Mouse (Mus musculus) stomach, embryonic 14.5 days (tissue): ENCODE data around the gene Dcst1. TPM values are rescaled to one million over a fixed set of nuclear protein-coding genes. Genes with fewer than 3 reads are reported as not detected.

Source experiments
- ATAC-seq: fragments of 200-750 bp; cut with Nextera tagmentation; 2 replicates; pipeline ENCODE4 v1.8.0; 2017; ENCODE audit warnings: low read depth, moderate TSS enrichment; ENCODE audit not compliant: insufficient number of reproducible peaks, insufficient read depth, low FRiP score
- H3K27ac ChIP-seq: fragments of 300-500 bp; sonication (generic); 2 replicates; pipeline ENCODE4 v1.5.1; 2014; ENCODE audit warnings: mild to moderate bottlenecking, low read length, moderate library complexity, mixed read lengths
- H3K27me3 ChIP-seq: fragments of 300-500 bp; sonication (generic); 2 replicates; pipeline ENCODE4 v1.6.1; 2014; ENCODE audit warnings: low read length, control low read depth, mixed read lengths; ENCODE audit not compliant: control insufficient read depth, insufficient read depth
- H3K36me3 ChIP-seq: fragments of 300-500 bp; sonication (generic); 2 replicates; pipeline ENCODE4 v1.6.1; 2014; ENCODE audit warnings: mild to moderate bottlenecking, control low read depth, low read length, moderate library complexity, mixed read lengths; ENCODE audit not compliant: control insufficient read depth, insufficient read depth
- H3K4me1 ChIP-seq: fragments of 300-500 bp; sonication (generic); 2 replicates; pipeline ENCODE4 v1.6.1; 2014; ENCODE audit warnings: low read length, control low read depth, mixed read lengths; ENCODE audit not compliant: control insufficient read depth, insufficient read depth
- H3K4me2 ChIP-seq: fragments of 300-500 bp; sonication (generic); replicated peaks from 2 replicates; pipeline ENCODE4 v1.6.1; 2014; ENCODE audit warnings: low read depth, low read length, control low read depth
- H3K4me3 ChIP-seq: fragments of 300-500 bp; sonication (generic); 2 replicates; pipeline ENCODE4 v1.5.1; 2014; ENCODE audit warnings: low read depth, low read length, control low read depth
- H3K9ac ChIP-seq: fragments of 300-500 bp; sonication (generic); replicated peaks from 2 replicates; pipeline ENCODE4 v1.6.1; 2014; ENCODE audit warnings: low read depth, mild to moderate bottlenecking, control low read depth, low read length, moderate library complexity, mixed read lengths
- H3K9me3 ChIP-seq: fragments of 300-500 bp; sonication (generic); 2 replicates; pipeline ENCODE4 v1.6.1; 2016; ENCODE audit warnings: low read depth, low read length, control low read depth; ENCODE audit not compliant: control insufficient read depth
- WGBS: fragments of 180-500 bp; shearing (Covaris S2); extraction: QIAGEN DNeasy Blood & Tissue Kit; methylation state at CpG from one replicate; pipeline ENCODE4 v1.1.7; 2014; 5-methylcytosine and 5-hydroxymethylcytosine counted together
- polyA plus RNA-seq: library from polyadenylated mRNA; unstranded; fragments of >200 nt; fragmentation: Nextera tagmentation; extraction: Ambion mirVana; gene quantifications from 2 replicates; pipeline ENCODE4 v1.2.1, GENCODE M21; 2014

The Dcst1 gene
- polyA plus RNA-seq, 1 experiment from 2014 or later, result 0.55 TPM

- Histone ChIP-seq H3K4me2 (peak overlapping the region; percentile 97), H3K27ac (peak overlapping the region; percentile 66), H3K36me3 (no peaks in the 10 kb centered on the region), H3K4me1 (peaks cover 43% of the 10 kb centered on the region), H3K27me3 (no peaks in the 10 kb centered on the region), H3K9ac (peak overlapping the region; percentile 58), H3K4me3 (peak overlapping the region; percentile 54), H3K9me3 (no peaks in the 10 kb centered on the region)
- WGBS, result under 1% methylated on average over 56 of the region's 56 CpGs
- no peak for ATAC-seq
Observed at GRCm38 (mm10) chr3:89391663-89392511, 26.8 kb upstream of the Dcst1 start.

- Histone ChIP-seq H3K36me3 (no peaks in the 10 kb centered on the region), H3K27me3 (no peaks in the 10 kb centered on the region), H3K27ac (peak overlapping the region; percentile 66; the same call in 1 of the 2 replicates), H3K4me2 (peak overlapping the region; percentile 97), H3K9ac (peak overlapping the region; percentile 58; the same call in 1 of the 2 replicates), H3K4me1 (peaks cover 42% of the 10 kb centered on the region), H3K9me3 (no peaks in the 10 kb centered on the region), H3K4me3 (peak overlapping the region; percentile 54)
- ATAC-seq, result no peak
- 12% methylated on average over 19 of the region's 19 CpGs for WGBS
Observed at GRCm38 (mm10) chr3:89390699-89391662, 25.9 kb upstream of the Dcst1 start.

- Histone ChIP-seq H3K4me1 (peaks cover 40% of the 10 kb centered on the region), H3K27me3 (no peaks in the 10 kb centered on the region), H3K4me3 (no peak overlapping the region), H3K27ac (peak overlapping the region; percentile 66; the same call in 1 of the 2 replicates), H3K9me3 (no peaks in the 10 kb centered on the region), H3K36me3 (no peaks in the 10 kb centered on the region), H3K9ac (no peak overlapping the region), H3K4me2 (peak overlapping the region; percentile 97)
- ATAC-seq, result no peak
- WGBS, result 23% methylated on average over 2 of the region's 5 CpGs
Observed at GRCm38 (mm10) chr3:89390111-89390515, 25.1 kb upstream of the Dcst1 start.

- no peaks in the 10 kb centered on the region for H3K36me3 ChIP-seq
- H3K27me3 ChIP-seq, result no peaks in the 10 kb centered on the region
- ATAC-seq, result no peak
- H3K4me3 ChIP-seq, result no peak overlapping the region
- peaks cover 46% of the 10 kb centered on the region for H3K4me1 ChIP-seq
- H3K4me2 ChIP-seq, result no peak overlapping the region
- H3K27ac ChIP-seq, result no peak overlapping the region
- no peaks in the 10 kb centered on the region for H3K9me3 ChIP-seq
- 47% methylated on average over 6 of the region's 6 CpGs for WGBS
- H3K9ac ChIP-seq, result no peak overlapping the region
Observed at GRCm38 (mm10) chr3:89388901-89389740, 24.1 kb upstream of the Dcst1 start.

- ATAC-seq, result no peak
- peaks cover 46% of the 10 kb centered on the region for H3K4me1 ChIP-seq
- no peaks in the 10 kb centered on the region for H3K27me3 ChIP-seq
- H3K4me3 ChIP-seq, result no peak overlapping the region
- H3K9ac ChIP-seq, result no peak overlapping the region
- H3K36me3 ChIP-seq, result no peaks in the 10 kb centered on the region
- no peak overlapping the region for H3K27ac ChIP-seq
- H3K9me3 ChIP-seq, result no peaks in the 10 kb centered on the region
- peak overlapping the region; percentile 12; the same call in 1 of the 2 replicates for H3K4me2 ChIP-seq
- 69% methylated on average over 11 of the region's 11 CpGs for WGBS
Observed at GRCm38 (mm10) chr3:89388134-89388881, 23.3 kb upstream of the Dcst1 start.

- no peak for ATAC-seq
- Histone ChIP-seq H3K36me3 (no peaks in the 10 kb centered on the region), H3K9ac (no peak overlapping the region), H3K27ac (no peak overlapping the region), H3K4me3 (no peak overlapping the region), H3K4me2 (peak overlapping the region; percentile 16; the same call in 1 of the 2 replicates), H3K9me3 (no peaks in the 10 kb centered on the region), H3K4me1 (peaks cover 46% of the 10 kb centered on the region), H3K27me3 (no peaks in the 10 kb centered on the region)
- 75% methylated on average over 11 of the region's 11 CpGs for WGBS
Observed at GRCm38 (mm10) chr3:89387632-89388031, 22.6 kb upstream of the Dcst1 start.

GRCm38 (mm10) chr3:89386438-89387420 lies 21.7 kb upstream of the Dcst1 start:
- H3K9me3 ChIP-seq, result no peaks in the 10 kb centered on the region
- ATAC-seq, result no peak
- no peak overlapping the region for H3K4me3 ChIP-seq
- 56% methylated on average over 17 of the region's 17 CpGs for WGBS
- no peaks in the 10 kb centered on the region for H3K27me3 ChIP-seq
- H3K4me2 ChIP-seq, result no peak overlapping the region
- H3K4me1 ChIP-seq, result peaks cover 44% of the 10 kb centered on the region
- H3K27ac ChIP-seq, result no peak overlapping the region; the same call in 1 of the 2 replicates
- H3K36me3 ChIP-seq, result no peaks in the 10 kb centered on the region
- H3K9ac ChIP-seq, result no peak overlapping the region
